Mouse (Mus musculus): ENCODE data around the gene Arpp21.

The Arpp21 gene

DNA sequence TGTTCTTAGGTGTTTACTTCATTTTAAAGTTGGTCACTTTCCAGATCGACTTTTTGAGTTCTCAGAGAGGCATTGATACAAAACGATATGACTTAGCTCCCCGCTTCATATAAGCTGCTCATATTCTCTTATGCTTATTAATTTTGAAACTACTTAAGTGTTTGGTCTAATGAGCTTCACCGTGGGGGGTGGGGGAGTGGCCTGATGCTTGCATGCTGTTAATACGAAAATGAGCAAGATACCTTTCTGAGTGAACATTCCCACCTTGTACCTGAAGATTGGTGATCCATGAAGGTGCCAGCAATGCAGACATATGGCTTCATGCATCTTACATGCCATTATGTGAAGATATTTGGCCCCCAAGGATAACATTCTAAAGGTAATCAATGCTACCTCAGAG lies 4.4 kb downstream of the Arpp21 start:
- in situ Hi-C loops (cut with MboI, MseI), result no loop called here

DNA sequence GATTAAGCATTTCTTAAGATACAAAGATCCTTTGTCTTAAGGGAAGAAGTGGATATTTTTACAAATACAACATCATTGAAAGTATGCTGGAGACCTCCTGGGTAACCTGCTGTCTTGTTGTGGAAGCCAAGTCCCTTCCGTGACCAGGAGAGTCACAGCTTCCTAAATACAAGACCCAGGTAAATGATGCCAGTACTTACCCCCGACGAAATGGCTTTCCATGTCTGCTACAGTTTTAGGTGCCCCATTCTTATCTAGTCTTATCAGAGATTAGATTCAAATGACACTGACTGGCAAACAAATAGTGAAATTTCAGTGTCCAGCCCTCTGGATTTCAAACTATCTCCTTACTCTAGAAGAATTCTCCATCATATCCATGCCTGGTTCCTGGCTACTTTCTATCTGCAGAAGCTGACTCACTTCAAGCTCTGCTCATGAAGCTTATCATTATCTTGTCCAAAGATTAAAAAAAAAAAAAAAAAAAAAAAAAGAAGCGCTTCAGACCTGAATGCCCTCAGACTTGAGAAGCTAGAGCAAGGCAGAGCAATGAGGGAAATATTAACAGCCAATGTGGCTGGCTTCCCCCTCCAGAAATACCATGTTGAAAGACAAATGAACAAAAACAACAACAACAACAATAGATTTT lies 4.9 kb downstream of the Arpp21 start:
- in situ Hi-C loops (cut with MboI, MseI), result no loop called here

DNA sequence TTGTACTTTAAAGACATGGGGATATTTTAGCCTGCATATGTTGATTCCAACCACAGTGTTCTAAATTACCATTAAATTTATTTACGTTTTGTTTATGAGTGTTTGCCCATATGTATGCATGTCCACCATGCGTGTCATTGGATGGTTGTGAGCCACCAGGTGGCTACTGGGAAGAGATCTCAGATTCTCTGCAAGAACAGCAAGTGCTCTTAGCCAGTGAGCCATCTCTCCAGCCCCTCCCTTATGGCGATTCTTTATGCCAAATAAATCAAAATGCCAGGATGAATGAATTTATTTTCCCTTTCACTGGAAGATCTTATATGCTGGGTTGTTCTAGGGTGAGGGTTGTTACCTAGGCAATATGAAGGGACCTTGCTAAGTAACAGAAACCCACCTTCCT lies 7.3 kb downstream of the Arpp21 start:
- in situ Hi-C loops (cut with MboI, MseI), result no loop called here

DNA sequence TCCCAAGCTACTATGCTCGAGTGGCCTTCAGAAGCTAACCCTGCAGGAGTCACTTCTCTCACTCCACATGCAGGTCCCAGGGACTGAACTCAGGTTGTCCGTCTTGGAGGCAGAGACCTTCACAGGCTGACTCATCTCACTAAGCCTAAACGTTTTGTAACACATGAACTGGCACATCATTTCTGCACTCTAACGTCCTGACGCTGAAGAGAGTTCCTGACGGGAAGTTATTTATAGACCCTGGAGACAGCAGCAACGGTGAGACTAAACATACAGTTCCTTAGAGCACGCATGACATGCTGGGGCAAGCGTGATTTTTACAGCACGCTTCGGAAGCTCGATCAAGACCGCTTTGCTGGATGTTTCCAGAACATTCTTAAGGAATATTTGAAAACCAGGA lies 8.6 kb downstream of the Arpp21 start:
- in situ Hi-C loops (cut with MboI, MseI), result no loop called here

DNA sequence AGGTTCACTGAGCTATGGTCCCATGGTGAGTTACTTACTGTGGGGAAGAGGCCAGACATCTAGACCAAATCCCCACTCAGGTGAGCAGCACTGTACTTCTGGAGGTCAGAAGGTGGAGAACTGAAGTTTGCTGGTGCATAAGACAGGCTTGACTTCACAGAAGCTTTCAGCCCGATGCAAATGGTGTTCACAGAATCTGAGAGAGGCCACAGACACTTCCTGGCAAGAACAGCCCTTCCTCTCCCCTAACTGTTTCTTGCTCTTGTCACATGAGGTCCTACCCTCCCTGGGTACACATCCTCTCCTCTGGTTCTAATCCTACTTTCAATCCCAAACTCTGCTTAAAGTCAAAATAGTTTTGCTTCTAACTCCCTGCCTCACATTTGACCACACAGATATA lies 9.2 kb downstream of the Arpp21 start:
- in situ Hi-C loops (cut with MboI, MseI), result no loop called here

DNA sequence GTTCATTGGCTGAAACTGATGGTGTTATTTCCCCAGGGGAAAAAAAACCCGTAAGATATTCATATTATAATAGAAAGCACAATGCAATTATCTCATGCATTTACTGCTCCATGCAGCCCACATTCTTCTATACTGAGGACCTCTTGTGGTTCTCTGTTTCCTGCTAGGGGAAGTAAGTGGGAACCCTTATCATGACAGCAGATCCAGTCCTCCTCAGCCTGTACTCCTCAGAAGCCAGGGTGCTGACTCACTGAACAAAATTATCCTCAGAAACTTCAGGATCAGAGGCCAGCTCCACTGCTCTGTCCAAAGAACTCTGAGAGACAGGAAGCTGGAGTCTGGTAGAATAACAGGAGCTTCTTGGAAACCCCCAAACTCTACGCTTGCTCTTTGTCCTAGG lies 10.7 kb downstream of the Arpp21 start:
- in situ Hi-C loops (cut with MboI, MseI), result no loop called here

DNA sequence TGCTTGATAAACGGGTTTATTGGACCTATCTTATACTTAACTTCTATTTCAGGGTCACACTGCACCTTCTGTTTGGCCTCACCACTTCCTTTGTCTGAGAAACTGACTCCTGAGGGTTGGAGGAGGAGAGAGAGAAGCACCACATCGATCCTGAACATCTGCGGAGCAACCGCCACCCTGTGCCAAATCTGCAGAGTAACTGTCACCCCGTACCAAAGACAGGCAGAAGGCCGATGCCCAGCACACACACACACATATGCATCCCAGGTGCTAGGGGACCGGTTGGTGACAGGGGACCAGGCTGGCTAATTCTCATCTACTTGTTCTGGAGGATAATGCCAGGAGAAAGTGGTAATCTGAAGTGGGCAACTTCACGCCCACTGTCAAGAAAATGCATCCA lies 16.4 kb downstream of the Arpp21 start:
- in situ Hi-C loops (cut with MboI, MseI), result no loop called here

DNA sequence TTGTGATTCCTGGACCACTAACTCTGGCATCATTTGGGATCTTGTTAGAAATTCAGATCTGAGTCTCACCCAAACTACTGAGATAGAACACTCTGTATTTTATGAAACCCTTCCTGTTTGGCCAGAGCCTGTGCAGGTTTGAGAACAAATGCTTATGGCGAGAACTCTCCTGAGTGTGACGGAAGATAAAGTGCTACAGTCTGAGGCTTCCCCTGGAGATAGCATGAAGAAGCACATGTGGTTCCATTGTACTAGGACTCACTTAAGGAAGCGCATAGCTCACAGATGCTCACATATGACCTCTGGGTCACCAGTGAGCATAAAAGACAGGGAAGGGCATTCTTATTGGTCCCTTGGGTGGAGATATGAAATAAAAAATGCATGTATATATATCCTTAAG lies 17.5 kb downstream of the Arpp21 start:
- in situ Hi-C loops (cut with MboI, MseI), result no loop called here

DNA sequence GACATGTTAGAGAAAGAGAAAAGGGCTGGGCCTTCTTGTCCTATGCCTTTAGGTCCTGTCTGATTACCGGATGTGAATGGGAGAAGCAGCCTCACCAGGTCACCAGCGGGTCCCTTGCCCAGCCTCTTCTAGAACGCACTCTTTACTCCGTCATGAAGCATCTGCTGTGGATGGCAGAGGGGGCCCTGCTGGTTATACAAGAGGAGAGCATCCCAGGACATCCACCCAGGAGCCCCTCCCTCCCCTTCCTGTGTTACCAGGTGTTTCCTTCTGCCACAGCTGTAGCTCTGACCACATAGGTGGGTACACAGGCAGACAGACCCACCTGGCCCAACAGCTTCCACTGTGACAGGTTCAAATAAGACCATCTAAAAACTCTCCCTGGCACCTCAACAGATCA lies 18.6 kb downstream of the Arpp21 start:
- in situ Hi-C loops (cut with MboI, MseI), result no loop called here

DNA sequence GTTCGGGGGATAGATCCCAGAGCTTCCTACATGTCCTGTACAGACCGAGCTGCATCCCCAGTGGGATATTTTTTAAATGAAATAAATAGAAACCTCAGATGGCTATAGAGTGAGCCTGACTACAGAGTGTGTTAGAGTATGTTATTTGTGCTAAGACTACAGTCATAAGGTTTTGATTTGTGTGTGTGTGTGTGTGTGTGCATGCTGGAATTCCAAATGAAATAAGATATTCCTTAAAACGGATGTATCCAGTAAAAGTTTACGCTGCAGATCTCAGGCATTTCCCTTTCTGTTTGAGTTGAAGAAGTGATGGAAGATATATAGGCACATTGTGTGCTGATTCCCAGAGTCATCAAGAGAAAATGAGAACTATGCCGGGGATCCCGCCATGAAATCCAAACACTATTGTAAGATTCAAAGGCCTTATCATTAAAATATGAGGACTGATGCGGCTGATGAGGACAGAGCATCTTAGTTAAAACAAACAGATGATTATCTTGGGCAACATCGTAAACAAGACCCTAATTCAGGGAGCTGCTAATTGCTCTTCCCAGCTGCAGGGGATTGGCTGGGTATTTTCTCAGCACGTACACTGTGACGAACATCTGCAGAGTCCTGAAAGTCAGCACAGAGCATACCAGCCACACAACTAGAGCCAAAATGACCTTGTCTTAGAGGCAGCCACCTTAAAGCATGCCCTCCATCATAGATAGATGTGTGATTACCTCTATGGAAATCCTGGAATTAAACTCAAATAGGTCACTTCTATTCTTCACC lies 20.5 kb downstream of the Arpp21 start:
- in situ Hi-C loops (cut with MboI, MseI), result no loop called here

DNA sequence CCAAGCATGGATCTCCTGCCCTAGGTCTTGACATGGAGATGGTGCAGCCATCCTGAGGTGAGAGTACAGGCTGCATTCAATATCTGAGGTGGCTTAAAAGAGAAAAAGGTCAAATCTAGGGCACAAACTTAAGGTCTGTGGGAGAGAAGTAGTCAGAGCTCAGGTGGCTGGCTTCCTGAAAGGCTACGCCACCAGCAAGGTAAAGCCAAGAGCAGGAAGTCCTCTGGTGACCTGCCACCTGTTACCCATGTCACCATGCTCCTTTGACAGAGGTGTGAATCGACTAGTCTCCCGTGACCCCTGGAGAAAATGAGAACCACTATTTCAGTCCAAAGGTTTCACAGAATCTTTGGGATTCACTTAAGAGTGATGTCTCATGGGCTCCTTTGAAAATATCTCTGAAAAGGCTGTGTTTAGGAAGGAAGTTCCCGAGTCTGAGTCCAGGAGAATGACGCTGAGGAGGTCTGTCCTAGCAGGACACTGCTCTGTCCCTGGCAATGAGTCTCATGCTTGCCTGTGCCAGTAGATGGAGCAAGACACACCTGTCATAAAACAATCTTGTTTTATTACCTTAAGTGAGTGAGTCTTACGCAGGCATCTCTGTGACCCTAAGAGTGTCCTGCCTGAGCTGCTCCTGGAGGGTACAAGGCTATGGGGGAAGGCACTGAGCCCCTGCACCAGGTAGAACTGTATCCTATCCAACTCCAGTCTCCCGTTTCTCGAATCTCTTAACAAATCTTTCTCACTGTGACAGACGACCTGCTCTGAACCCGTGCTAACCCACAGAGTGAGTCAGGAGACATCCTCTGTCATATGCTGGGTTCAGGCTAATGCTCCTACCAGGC lies 22.1 kb downstream of the Arpp21 start:
- in situ Hi-C loops (cut with MboI, MseI), result no loop called here

DNA sequence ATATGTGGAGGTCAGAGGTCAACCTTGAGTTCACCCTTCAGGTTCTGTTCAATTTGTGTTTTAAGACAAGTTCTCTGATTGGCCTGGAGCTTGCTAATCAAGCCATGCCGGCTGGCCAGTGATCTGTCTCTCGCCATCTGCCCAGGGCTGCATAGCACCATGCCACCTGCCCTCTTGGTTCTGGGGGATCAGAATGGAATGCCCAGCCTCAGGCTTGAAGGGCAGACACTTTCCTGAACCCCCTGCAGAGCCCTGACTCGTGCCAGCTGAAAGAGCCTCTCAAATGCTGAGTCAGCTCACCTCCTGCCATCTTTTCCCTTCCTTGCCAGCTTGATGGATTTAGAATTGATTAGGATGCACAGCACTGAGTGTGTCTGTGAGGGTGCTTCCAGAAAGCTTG lies 25.9 kb downstream of the Arpp21 start:
- in situ Hi-C loops (cut with MboI, MseI), result no loop called here

DNA sequence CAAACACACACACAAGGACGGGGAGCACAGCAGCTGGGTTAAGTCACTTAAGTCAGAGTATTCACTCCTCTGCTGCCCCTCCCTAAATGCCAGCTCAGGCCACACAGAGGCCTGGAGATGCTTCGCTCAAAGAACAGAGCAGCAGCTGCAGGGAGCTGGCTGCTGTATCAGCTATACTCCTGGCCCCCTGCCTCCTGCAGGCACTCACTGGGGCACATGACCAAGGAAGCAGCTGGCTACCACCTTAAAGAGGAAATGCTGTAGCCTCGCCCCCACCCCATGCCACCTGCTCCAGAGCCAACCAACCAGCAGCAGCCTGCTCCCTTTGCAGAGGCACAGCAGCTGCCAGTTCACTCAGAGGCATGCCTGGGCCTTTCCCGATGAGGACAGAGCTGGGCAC lies 28.0 kb downstream of the Arpp21 start:
- in situ Hi-C loops (cut with MboI, MseI), result no loop called here

DNA sequence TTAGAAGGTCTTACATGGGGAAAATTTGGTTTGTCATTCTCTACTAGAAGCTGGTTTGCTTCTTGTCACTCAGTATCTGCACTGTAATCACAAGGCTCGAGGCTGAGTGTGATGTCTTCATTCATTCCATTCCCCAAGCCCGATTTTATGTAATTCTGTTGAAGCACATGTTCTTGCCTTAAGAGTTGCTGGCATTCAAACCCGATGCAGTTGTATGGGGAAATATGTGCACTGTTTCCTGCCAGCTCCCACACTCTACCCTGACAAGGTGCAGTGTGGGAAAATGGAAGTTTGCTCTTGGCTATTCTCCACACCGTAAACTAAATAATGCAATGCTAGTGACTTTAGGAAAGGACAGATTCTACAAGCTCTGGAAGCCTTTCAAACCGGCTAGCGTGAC lies 37.4 kb downstream of the Arpp21 start:
- in situ Hi-C loops (cut with MboI, MseI), result no loop called here

DNA sequence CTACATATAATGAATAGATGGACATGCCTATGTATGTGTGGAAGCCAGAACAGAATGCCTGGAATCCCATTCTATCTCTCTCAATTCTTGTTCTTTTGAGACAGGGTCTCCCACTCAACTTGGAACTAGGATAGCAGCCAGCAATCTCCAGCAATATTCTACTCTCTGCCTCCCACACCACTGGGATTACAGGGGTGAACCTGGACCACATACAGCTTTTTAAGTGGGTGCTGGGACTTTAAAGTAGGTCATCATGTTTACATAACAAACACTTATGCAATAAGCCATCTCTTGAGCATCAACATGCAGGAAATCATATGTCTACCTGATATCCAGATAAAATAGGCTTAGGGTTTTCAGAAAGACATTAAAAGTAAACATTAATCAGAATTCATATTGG lies 41.7 kb downstream of the Arpp21 start:
- in situ Hi-C loops (cut with MboI, MseI), result no loop called here

DNA sequence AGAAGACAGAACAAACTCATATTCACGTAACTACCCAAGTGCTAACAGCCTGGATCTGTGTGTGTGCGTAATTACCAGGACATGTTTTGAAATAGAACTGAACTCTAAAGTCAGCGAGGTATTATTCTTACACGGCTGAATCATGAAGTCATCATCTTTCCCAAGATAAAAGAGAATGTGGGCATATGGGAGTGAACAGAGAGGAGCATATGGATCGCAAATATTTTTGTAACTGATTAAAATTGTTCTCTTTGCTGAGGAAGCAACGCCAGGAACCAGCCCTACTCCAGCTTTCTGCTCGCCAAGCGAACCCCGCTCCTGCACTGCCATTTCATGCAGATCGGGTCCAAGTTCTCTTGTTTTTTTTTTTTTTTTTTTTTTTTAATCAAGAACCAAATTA lies 46.3 kb downstream of the Arpp21 start:
- in situ Hi-C loops (cut with MboI, MseI), result no loop called here

DNA sequence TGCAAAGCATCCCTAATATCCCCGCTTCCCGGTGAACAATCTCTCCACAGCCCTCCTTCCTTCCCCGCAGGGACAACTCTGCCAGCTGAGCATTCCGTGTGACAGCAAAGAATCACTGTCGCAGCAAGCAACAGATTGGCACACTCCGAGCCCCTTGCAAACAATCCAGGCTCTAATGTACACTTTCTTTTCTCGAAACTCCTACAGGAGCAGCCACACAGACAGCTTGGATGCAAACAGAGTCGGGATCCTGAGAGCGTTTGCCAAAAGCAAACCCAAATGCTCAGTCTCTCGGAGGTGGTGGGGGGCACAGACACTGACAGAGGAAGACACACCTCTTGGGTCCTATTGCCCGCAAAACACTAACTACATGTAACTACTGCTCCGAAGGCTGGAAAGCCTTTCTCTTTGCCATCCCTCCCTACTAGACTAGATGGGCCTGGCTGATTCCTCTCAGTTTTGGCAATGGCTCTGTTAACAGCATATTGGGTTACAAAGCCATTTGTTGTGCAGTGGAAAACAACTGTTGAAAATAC lies 47.3 kb downstream of the Arpp21 start:
- in situ Hi-C loops (cut with MboI, MseI), result no loop called here

DNA sequence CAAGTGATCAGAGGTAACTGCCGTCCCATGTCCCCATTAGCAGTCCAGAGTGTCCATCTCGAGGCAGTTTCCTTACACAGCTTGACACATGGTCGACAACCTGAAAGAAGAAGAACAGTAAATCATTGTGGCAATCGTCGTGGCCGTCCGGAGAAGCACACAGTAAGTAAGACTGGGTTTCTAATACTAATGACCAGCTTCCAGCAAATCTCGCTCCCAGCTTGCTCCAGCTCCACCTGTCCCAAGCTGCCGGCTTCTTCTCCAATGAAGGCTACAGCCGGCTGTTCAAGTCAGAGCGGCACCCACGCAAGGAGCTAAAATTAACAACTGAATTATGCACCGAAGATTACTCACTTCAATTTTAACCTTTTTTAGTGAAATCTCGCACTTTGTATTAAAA lies 48.1 kb downstream of the Arpp21 start:
- in situ Hi-C loops (cut with MboI, MseI), result no loop called here

DNA sequence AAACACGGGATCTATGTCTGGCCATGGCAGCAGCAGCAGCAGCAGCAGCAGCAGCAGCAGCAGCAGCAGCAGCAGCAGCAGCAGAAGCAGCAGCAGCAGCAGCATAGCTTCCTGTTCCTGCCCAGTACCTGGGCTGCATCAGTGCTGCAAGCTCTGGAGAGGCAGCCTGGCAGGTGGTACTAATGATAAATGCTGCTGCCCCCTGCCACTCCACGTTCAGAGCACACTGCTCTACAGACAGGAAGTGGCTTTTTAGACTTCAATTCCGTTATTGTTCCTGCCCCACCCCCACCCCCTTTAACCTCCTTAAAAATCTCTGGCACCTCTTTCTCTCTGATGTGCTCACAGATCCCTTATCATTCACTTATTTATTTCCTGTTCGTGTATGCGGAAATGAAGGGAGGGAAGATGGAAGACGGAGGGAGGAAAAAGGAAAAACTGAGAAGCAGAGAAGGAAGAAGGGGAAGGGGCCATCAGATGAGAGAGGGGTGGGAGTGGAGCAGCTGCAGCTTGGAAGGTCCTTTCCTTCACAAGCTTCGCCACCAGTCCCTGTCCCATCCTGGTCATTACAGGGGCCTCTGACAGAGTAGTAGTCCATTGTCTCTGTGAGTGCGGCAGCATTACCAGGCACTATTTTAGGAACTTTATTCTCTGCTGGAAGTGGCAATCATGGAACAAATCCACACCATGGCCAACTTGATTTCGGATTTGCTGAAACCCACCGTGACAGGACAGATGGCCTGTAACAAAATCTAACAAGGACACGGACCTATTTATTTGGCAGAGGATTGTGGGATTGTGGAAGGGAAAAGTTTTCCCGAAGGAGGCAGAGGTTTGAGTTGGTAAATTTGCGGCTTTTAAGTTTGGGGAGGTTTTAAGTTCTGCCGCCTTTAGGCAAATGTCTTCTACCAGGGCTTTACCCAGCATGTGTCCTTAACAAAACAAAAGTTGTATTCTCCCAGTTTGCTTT lies 49.1 kb downstream of the Arpp21 start:
- in situ Hi-C loops (cut with MboI, MseI), result no loop called here

DNA sequence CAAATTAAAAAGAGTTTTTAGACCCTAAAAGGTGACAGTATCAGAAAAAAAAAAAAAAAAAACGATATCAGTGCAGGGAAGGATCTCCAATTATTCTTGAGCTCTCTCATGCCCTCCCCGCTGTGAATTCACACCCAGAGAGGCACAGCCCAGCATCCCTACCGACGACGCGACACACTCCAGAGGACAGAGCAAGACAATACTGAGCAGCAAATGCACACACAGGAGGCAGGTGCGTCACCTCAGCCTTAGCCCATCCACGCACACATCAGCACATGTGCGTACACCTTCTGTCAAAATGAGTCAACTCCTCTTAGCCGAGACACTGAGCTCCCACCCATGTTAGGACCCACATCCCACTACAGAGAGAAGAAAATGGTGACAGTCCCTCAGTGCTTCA lies 50.0 kb downstream of the Arpp21 start:
- in situ Hi-C loops (cut with MboI, MseI), result no loop called here

DNA sequence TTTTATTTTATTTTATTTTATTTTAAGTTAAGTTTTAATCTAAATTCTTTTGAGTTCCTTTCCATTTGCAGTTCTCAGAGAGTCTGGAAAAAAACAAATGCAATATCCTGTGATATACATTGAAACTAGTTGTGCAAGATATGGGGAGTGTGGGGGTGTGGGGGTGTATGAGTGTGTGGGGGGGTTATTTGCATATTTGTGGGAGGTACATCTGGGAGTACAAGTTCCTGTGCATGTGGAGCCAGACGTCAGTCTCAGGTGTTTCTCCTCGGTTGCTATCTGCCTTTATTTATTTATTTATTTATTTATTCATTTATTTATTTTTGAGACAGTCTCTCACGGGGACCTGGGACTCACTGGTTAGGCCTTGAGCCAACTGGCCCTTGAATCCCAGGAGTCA lies 53.0 kb downstream of the Arpp21 start:
- in situ Hi-C loops (cut with MboI, MseI), result no loop called here

All from regulatory T cell (primary cell).